Mouse (Mus musculus) testis, adult 2 months (tissue): ENCODE measurements around the gene Ceacam15.
A peak's percentile ranks its signal among the peaks of the same experiment; 100 is the strongest.

ENCODE experiments used
- CTCF ChIP-seq: fragments of 200-500 bp; IDR thresholded peaks from 2 replicates; pipeline ENCODE4 v1.5.1; 2012; ENCODE audit warnings: low read depth, mild to moderate bottlenecking, inconsistent platforms, low read length, moderate library complexity; ENCODE audit not compliant: control insufficient read depth, insufficient read depth, insufficient replicate concordance
- POLR2A ChIP-seq: fragments of 200-500 bp; IDR thresholded peaks from 2 replicates; pipeline ENCODE4 v1.6.1; 2012; ENCODE audit warnings: low read depth, mild to moderate bottlenecking, inconsistent platforms, low read length, moderate library complexity; ENCODE audit not compliant: control insufficient read depth

DNA sequence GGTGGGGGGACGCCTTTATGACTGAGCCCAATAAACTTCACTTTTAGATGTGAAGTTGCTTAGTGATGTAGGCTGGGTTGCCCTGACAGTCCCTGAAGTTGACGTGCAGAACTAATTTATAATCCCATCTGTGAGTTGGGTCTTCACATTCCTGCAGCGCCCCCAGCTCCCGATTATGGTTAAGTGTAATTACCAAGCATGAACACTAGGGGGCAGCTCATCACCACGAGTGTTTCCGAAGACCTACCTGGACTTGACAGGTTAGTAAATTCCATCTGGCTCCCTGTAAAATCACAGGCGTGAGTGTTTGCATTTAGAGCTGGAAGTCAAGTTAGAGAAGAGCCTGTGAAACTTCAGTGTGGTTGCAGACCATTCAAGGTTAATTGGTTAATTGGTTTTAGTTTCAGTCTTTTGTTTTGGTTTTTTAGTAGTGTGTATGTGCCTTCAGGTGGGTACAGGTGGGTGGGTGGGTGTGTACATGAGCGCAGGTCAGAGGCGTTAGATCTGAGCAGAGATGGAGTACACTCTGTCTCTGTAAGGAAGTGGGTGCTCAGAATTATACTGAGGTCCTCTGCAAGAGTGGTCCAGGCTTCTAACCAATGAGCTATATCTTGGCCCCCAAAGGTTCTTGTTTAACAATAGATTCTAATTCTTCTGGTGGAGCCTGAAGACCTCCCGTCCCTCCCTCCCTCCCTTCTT lies 45.8 kb downstream of the Ceacam15 start:
- TF ChIP-seq CTCF = peak; percentile 49; the same call in 1 of the 2 replicates
- no peak for TF ChIP-seq POLR2A
